Mouse (Mus musculus): ENCODE results near the gene 1700030K09Rik. TPM values are rescaled to one million over a fixed set of nuclear protein-coding genes. Genes with fewer than 3 reads are reported as not detected.

Gene 1700030K09Rik
- polyA plus RNA-seq, 1 experiment from 2014 or later = 17.5 TPM

DNA sequence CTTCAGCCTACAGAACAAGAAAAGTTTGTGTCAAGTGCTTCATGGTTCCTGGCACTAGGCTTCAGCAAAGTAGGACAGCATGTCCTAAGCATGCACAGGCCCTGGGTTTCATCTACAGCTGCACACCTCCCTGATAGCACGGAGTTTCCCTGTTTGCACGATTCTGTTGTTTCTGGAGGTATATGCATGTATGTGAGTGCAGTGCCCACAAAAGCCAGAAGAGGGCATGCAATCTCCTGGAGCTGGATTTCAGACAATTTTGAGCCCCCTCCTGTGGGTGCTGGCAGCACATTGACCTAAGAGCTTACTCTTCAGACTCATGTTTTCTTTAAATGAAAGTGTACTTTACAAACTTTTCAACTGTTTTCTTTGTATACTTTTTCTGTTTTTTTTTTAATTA lies 10.2 kb downstream of the 1700030K09Rik start:
- no peak overlapping the region for H3K4me2 ChIP-seq (ENCODE audit: low read length)
- H3K9me3 ChIP-seq (replicated peaks; ENCODE audit: control insufficient read depth, low read length, poor library complexity, severe bottlenecking) = no peaks in the 10 kb centered on the region
- WGBS = 98% methylated on average over 2 of the region's 2 CpGs
- H3K9ac ChIP-seq (ENCODE audit: low read depth, low read length) = no peak overlapping the region
- H3K27me3 ChIP-seq (ENCODE audit: control insufficient read depth, insufficient read depth, low read depth, low read length) = no peaks in the 10 kb centered on the region
- H3K36me3 ChIP-seq (ENCODE audit: control insufficient read depth, insufficient read depth, low read length) = peaks cover 40% of the 10 kb centered on the region
- no peak overlapping the region for H3K4me3 ChIP-seq (ENCODE audit: low read depth, low read length)
- no peaks in the 10 kb centered on the region for H3K4me1 ChIP-seq (ENCODE audit: control insufficient read depth, insufficient read depth, low read length)
- no peak for ATAC-seq
- no peak overlapping the region for H3K27ac ChIP-seq (ENCODE audit: low read length)

DNA sequence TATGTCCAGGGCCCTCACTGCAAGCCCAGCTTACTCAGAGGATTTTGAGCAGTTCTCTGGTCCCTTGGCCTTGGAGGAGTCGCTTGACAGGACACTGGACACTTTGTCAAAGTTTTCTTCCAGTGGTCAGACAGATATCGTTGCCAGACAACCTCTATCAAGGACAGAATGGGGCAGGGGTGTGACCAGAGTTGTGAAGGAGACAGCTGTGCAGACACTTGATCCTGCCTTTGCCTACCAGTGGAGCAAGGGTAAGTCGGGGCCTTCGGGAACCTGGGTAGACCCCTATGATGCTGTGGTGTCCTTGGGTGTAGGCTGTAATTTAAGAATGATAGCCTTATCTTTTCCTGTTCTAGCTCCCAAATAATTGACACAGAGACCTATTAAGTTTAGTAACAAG lies 11.6 kb downstream of the 1700030K09Rik start:
- Histone ChIP-seq H3K27ac (ENCODE audit: low read length) (no peak overlapping the region), H3K4me3 (ENCODE audit: low read depth, low read length) (no peak overlapping the region), H3K9ac (ENCODE audit: low read depth, low read length) (no peak overlapping the region), H3K9me3 (replicated peaks; ENCODE audit: control insufficient read depth, low read length, poor library complexity, severe bottlenecking) (no peaks in the 10 kb centered on the region), H3K27me3 (ENCODE audit: control insufficient read depth, insufficient read depth, low read depth, low read length) (no peaks in the 10 kb centered on the region), H3K4me1 (ENCODE audit: control insufficient read depth, insufficient read depth, low read length) (no peaks in the 10 kb centered on the region), H3K36me3 (ENCODE audit: control insufficient read depth, insufficient read depth, low read length) (peaks cover 39% of the 10 kb centered on the region), H3K4me2 (ENCODE audit: low read length) (no peak overlapping the region)
- WGBS = 94% methylated on average over 4 of the region's 4 CpGs
- ATAC-seq = no peak

DNA sequence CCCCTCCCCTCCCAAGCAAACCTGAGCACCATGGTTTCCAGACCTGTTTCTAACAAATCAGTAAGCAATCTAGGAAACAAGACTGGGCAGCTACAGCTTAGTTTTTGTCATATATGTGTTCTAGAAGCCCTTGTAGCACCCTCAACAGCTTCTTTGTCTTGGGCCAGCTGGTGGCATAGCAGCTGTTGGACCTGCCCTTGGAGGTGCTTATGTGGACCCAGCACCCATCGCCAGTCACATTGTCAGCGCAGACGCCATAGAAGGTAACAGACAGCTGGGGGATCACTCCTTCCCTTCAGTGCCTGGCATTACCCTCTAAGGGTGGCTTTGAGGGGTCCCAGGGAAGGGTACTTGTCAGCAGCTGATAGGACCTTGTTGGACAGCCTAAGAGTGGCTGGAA lies 14.1 kb downstream of the 1700030K09Rik start:
- Histone ChIP-seq H3K27me3 (ENCODE audit: control insufficient read depth, insufficient read depth, low read depth, low read length) (no peaks in the 10 kb centered on the region), H3K27ac (ENCODE audit: low read length) (no peak overlapping the region), H3K36me3 (ENCODE audit: control insufficient read depth, insufficient read depth, low read length) (peaks cover 59% of the 10 kb centered on the region), H3K4me2 (ENCODE audit: low read length) (no peak overlapping the region), H3K4me3 (ENCODE audit: low read depth, low read length) (no peak overlapping the region), H3K9me3 (replicated peaks; ENCODE audit: control insufficient read depth, low read length, poor library complexity, severe bottlenecking) (no peaks in the 10 kb centered on the region), H3K9ac (ENCODE audit: low read depth, low read length) (no peak overlapping the region), H3K4me1 (ENCODE audit: control insufficient read depth, insufficient read depth, low read length) (no peaks in the 10 kb centered on the region)
- no peak for ATAC-seq
- 93% methylated on average over 3 of the region's 3 CpGs for WGBS

DNA sequence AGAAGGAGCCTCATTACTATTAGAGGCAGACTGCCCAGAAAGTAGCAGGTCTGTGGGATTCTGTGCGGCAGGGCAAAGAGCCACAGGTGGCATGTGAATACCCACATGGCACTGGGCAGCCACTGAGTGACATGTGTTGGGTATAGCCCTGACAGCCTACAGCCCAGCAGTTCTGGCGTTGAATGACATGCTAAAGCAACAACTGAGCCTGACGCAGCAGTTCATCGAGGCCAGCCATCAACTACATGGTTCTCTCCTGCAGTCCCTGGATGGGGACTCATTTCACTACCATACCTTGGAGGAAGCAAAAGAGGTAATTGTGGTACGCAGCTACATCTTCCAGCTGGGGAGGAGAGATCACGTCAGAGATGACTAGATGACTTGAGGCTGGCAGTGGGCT lies 14.8 kb downstream of the 1700030K09Rik start:
- no peaks in the 10 kb centered on the region for H3K4me1 ChIP-seq (ENCODE audit: control insufficient read depth, insufficient read depth, low read length)
- no peak for ATAC-seq
- peaks cover 60% of the 10 kb centered on the region for H3K36me3 ChIP-seq (ENCODE audit: control insufficient read depth, insufficient read depth, low read length)
- H3K27me3 ChIP-seq (ENCODE audit: control insufficient read depth, insufficient read depth, low read depth, low read length) = no peaks in the 10 kb centered on the region
- no peaks in the 10 kb centered on the region for H3K9me3 ChIP-seq (replicated peaks; ENCODE audit: control insufficient read depth, low read length, poor library complexity, severe bottlenecking)
- no peak overlapping the region for H3K9ac ChIP-seq (ENCODE audit: low read depth, low read length)
- no peak overlapping the region for H3K4me3 ChIP-seq (ENCODE audit: low read depth, low read length)
- no peak overlapping the region for H3K27ac ChIP-seq (ENCODE audit: low read length)
- H3K4me2 ChIP-seq (ENCODE audit: low read length) = no peak overlapping the region
- WGBS = 88% methylated on average over 6 of the region's 6 CpGs

GRCm38 (mm10) chr8:72459881-72460533 lies 16.3 kb downstream of the 1700030K09Rik start:
- Histone ChIP-seq H3K27me3 (ENCODE audit: control insufficient read depth, insufficient read depth, low read depth, low read length) (no peaks in the 10 kb centered on the region), H3K27ac (ENCODE audit: low read length) (no peak overlapping the region), H3K9me3 (replicated peaks; ENCODE audit: control insufficient read depth, low read length, poor library complexity, severe bottlenecking) (no peaks in the 10 kb centered on the region), H3K4me3 (ENCODE audit: low read depth, low read length) (no peak overlapping the region), H3K4me2 (ENCODE audit: low read length) (no peak overlapping the region), H3K9ac (ENCODE audit: low read depth, low read length) (no peak overlapping the region), H3K36me3 (ENCODE audit: control insufficient read depth, insufficient read depth, low read length) (peaks cover 63% of the 10 kb centered on the region), H3K4me1 (ENCODE audit: control insufficient read depth, insufficient read depth, low read length) (no peaks in the 10 kb centered on the region)
- no peak for ATAC-seq
- WGBS = 92% methylated on average over 4 of the region's 4 CpGs

GRCm38 (mm10) chr8:72464211-72464610 lies 20.5 kb downstream of the 1700030K09Rik start:
- ATAC-seq = no peak

GRCm38 (mm10) chr8:72469243-72469642 lies 25.6 kb downstream of the 1700030K09Rik start:
- H3K4me1 ChIP-seq (ENCODE audit: control insufficient read depth, insufficient read depth, low read length) = peaks cover 11% of the 10 kb centered on the region
- peaks cover 68% of the 10 kb centered on the region for H3K36me3 ChIP-seq (ENCODE audit: control insufficient read depth, insufficient read depth, low read length)
- H3K4me2 ChIP-seq (ENCODE audit: low read length) = no peak overlapping the region
- no peaks in the 10 kb centered on the region for H3K27me3 ChIP-seq (ENCODE audit: control insufficient read depth, insufficient read depth, low read depth, low read length)
- H3K9me3 ChIP-seq (replicated peaks; ENCODE audit: control insufficient read depth, low read length, poor library complexity, severe bottlenecking) = no peaks in the 10 kb centered on the region
- no peak overlapping the region for H3K4me3 ChIP-seq (ENCODE audit: low read depth, low read length)
- no peak overlapping the region for H3K9ac ChIP-seq (ENCODE audit: low read depth, low read length)
- 92% methylated on average over 2 of the region's 2 CpGs for WGBS
- ATAC-seq = no peak
- H3K27ac ChIP-seq (ENCODE audit: low read length) = no peak overlapping the region

More at GRCm38 (mm10) chr8:72464211-72464610, 20.5 kb downstream of the 1700030K09Rik start:
- Histone ChIP-seq H3K9me3 (replicated peaks; ENCODE audit: control insufficient read depth, low read length, poor library complexity, severe bottlenecking) (no peaks in the 10 kb centered on the region), H3K4me2 (ENCODE audit: low read length) (no peak overlapping the region), H3K27ac (ENCODE audit: low read length) (no peak overlapping the region), H3K27me3 (ENCODE audit: control insufficient read depth, insufficient read depth, low read depth, low read length) (no peaks in the 10 kb centered on the region), H3K4me3 (ENCODE audit: low read depth, low read length) (no peak overlapping the region), H3K4me1 (ENCODE audit: control insufficient read depth, insufficient read depth, low read length) (no peaks in the 10 kb centered on the region), H3K36me3 (ENCODE audit: control insufficient read depth, insufficient read depth, low read length) (peaks cover 84% of the 10 kb centered on the region), H3K9ac (ENCODE audit: low read depth, low read length) (no peak overlapping the region)
- WGBS = 96% methylated on average over 10 of the region's 10 CpGs

- Histone ChIP-seq H3K4me1 (ENCODE audit: control insufficient read depth, insufficient read depth, low read length) (peaks cover 12% of the 10 kb centered on the region), H3K27me3 (ENCODE audit: control insufficient read depth, insufficient read depth, low read depth, low read length) (no peaks in the 10 kb centered on the region), H3K27ac (ENCODE audit: low read length) (no peak overlapping the region), H3K9ac (ENCODE audit: low read depth, low read length) (no peak overlapping the region), H3K4me2 (ENCODE audit: low read length) (no peak overlapping the region), H3K36me3 (ENCODE audit: control insufficient read depth, insufficient read depth, low read length) (peaks cover 63% of the 10 kb centered on the region), H3K4me3 (ENCODE audit: low read depth, low read length) (no peak overlapping the region), H3K9me3 (replicated peaks; ENCODE audit: control insufficient read depth, low read length, poor library complexity, severe bottlenecking) (no peaks in the 10 kb centered on the region)
- no peak for ATAC-seq
- WGBS = 98% methylated on average over 8 of the region's 8 CpGs
Observed at GRCm38 (mm10) chr8:72469984-72470383, 26.3 kb downstream of the 1700030K09Rik start.

DNA sequence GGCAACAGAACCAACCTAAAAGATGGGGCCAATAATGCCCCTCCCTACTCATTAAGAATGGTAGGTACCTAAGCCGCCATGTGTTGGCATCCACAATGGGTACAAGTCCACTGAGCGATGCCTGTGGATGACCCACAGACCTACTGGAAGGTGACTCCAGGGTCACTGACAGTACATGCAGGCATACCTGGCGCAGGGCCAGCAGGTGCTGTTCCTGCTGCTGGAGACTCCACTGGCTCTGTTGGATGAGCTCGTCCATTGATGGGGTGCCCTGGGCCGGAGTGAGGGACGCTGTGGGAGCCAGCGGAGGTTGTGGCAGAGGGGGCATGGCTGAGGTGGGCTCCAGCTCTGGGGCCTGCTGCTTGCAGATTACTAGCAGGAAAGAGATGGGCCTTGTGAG lies 27.0 kb downstream of the 1700030K09Rik start:
- H3K9ac ChIP-seq (ENCODE audit: low read depth, low read length) = no peak overlapping the region

More for the DNA sequence above, 27.0 kb downstream of the 1700030K09Rik start:
- Histone ChIP-seq H3K4me2 (ENCODE audit: low read length) (no peak overlapping the region), H3K27ac (ENCODE audit: low read length) (no peak overlapping the region), H3K27me3 (ENCODE audit: control insufficient read depth, insufficient read depth, low read depth, low read length) (no peaks in the 10 kb centered on the region), H3K9me3 (replicated peaks; ENCODE audit: control insufficient read depth, low read length, poor library complexity, severe bottlenecking) (no peaks in the 10 kb centered on the region), H3K4me3 (ENCODE audit: low read depth, low read length) (no peak overlapping the region), H3K36me3 (ENCODE audit: control insufficient read depth, insufficient read depth, low read length) (peaks cover 58% of the 10 kb centered on the region), H3K4me1 (ENCODE audit: control insufficient read depth, insufficient read depth, low read length) (peaks cover 13% of the 10 kb centered on the region)
- ATAC-seq = no peak
- WGBS = 98% methylated on average over 7 of the region's 7 CpGs
